Mouse (Mus musculus): ENCODE data around the gene Ccdc88c. TPM values are rescaled to one million over a fixed set of nuclear protein-coding genes. Genes with fewer than 3 reads are reported as not detected.
A peak's percentile ranks its signal among the peaks of the same experiment; 100 is the strongest.

Ccdc88c gene
- total RNA-seq, 2 experiments from 2014 or later = 26.7 to 40.1 TPM

- no peak for DNase-seq (ENCODE audit: extremely low spot score in 1 of 2, low spot score in 1 of 2)
Observed at GRCm38 (mm10) chr12:100937441-100938360, 91.2 kb downstream of the Ccdc88c start.

DNA sequence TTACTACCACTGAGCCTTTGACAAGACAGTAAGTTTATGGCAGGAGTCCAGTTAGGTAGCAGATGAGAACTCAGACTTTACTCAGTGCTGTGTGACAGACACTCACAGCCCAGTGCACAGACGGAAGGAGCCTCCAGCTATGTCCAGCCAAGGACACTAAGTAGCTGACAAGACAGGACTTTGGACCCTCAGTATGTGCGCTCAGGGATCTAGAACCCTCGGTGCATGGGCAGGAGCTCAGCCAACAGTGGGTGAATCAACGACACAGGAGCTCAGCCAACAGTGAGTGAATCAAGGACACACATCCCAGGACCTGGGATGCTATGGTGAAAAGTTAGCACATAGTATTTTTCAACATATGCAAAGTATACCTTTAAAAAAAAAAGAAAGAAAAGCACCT lies 92.1 kb downstream of the Ccdc88c start:
- no peak for DNase-seq (ENCODE audit: extremely low spot score in 1 of 2, low spot score in 1 of 2)

GRCm38 (mm10) chr12:100936116-100936515 lies 92.7 kb downstream of the Ccdc88c start:
- peak; percentile 82 to 91 for DNase-seq (ENCODE audit: extremely low spot score in 1 of 2, low spot score in 1 of 2)

DNA sequence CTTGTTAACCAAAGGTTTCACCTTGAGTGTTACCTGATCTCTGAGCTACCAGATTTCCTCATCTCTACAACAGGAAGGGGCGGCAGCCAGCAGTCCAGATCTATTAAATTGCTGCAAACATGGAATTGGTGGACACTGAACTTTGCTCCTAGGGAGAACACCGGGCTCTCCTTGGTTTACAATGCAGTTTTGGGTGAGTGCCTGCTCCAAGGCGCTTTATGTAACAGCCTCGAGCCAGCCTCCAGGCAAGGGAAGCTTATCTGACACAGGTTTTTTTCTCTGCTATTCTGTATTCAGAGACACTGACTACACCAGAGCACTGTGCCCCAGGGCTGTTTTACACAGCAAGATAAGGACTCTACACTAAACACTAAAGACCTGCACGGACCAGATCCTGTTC lies 94.1 kb downstream of the Ccdc88c start:
- no peak for DNase-seq (ENCODE audit: extremely low spot score in 1 of 2, low spot score in 1 of 2)

- DNase-seq (ENCODE audit: extremely low spot score in 1 of 2, low spot score in 1 of 2) = no peak
Observed at GRCm38 (mm10) chr12:100931653-100932052, 97.2 kb downstream of the Ccdc88c start.

- no peak for DNase-seq (ENCODE audit: extremely low spot score in 1 of 2, low spot score in 1 of 2)
Observed at GRCm38 (mm10) chr12:100928286-100928685, 100.6 kb downstream of the Ccdc88c start.

GRCm38 (mm10) chr12:100925644-100926619 lies 102.9 kb downstream of the Ccdc88c start:
- peak in 1 of 2 experiments; percentile 74 for DNase-seq (ENCODE audit: extremely low spot score in 1 of 2, low spot score in 1 of 2)

DNA sequence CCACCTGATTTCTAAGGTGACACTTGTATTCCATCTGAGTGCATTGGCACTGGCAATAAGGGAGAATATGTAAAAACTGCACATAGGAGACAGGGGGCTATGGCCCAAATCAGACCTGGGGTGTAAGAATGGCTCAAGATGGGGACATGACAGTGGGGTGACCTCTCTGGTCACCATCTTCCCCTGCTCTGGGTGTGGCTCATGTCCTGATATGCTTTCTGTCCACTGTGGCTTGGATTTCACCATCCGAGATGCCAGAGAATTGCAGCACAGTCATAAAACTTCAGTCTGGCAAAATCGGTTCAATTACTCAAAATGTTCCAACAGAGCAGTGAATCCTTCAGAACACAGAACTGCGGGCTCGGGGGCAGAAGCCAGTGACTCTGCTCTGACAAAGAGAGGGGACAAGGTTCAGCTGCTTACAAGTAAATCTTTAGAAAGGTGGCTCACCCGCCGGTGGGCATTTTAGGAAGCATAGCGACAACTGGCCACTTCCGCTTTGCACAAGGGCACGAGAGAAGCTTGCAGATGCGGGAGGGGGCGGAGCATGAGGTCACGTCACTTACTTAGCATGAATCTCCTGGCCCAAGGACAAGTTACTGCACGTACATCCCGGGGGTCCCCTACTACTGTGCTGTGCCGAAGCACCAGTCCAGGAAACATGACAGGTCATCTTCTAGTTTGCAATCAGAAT lies 104.1 kb downstream of the Ccdc88c start:
- DNase-seq (ENCODE audit: extremely low spot score in 1 of 2, low spot score in 1 of 2) = no peak

DNA sequence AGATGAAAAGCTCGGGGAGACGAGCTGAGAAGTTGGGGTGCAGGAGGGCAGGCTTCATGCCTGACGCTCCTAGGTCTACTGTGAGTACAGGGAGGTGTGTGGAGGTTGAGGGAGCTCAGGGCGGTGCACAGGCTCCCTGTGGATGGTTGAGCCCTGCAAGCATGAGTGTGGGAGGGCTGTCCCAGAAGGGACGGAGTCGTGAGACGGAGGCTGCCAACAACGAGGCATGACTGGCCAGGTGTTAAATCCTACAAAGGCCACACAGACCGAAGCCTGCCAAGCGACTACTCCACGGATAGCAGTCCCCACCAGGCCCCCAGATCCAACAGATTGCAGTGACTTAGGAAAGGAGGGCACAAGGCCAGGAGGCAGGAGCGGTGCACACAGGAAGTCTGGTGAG lies 118.1 kb downstream of the Ccdc88c start:
- no peak for DNase-seq (ENCODE audit: extremely low spot score in 1 of 2, low spot score in 1 of 2)

- no peak for DNase-seq (ENCODE audit: extremely low spot score in 1 of 2, low spot score in 1 of 2)
Observed at GRCm38 (mm10) chr12:100909765-100910164, 119.1 kb downstream of the Ccdc88c start.

- DNase-seq (ENCODE audit: extremely low spot score in 1 of 2, low spot score in 1 of 2) = no peak
Observed at GRCm38 (mm10) chr12:100908298-100909034, 120.4 kb downstream of the Ccdc88c start.

DNA sequence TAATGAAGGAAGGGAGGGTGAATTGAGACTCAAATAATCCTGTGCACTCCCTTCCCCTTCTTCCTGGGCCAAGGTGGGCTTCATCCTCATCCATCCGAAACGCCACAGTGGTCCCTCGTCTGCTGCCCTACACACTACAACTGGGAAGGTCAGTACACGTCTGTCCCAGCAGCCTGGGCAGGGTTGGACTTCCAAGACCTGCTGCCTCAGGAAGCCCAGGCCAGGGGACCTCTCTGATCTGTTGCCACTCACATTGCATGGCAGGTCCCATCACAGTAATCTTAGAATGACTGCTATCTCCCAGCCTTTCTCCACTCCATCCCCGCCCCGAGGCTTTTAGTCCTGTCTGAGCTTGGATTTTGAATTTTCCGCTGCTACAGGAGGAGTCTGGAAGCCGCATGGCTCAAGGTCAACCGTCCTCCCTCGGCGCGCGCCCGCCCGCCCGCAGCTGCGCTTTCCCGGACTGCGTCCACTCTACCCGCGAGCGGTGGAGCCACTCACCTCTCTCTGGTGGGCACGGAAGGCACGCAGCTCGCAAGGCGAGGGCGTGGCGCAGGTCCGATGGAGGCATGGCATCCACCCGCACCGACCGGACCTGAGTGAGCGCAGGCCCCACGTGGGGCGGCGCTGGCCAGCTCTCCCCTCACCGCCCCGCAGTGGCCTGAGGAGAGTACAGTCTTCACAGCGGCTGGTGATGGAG lies 121.1 kb downstream of the Ccdc88c start, which contains the start of gene Gpr68:
Gene Gpr68, minus strand, starts transcription at position 601 of the 700 bp plus-strand sequence.
- no peak for DNase-seq (ENCODE audit: extremely low spot score in 1 of 2, low spot score in 1 of 2)

DNA sequence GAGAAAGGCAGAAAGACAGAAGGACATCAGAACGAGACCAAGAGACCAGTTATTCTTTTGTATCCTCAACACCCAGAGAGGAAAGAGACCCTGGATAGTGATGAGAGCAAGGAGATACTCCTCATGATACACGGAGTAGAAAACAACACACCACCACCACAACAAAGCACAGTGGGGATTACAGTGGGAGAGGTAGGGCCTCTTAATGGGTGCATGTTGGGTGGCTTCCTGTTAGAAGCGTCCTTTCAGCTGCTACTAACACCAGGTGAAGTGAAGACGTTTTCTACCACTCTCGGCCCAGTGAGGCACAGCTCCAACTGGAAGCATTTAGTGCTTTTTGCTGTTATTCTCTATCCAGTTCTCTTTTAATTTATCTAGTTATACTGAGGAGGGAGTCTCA lies 122.0 kb downstream of the Ccdc88c start:
- DNase-seq (ENCODE audit: extremely low spot score in 1 of 2, low spot score in 1 of 2) = no peak

DNA sequence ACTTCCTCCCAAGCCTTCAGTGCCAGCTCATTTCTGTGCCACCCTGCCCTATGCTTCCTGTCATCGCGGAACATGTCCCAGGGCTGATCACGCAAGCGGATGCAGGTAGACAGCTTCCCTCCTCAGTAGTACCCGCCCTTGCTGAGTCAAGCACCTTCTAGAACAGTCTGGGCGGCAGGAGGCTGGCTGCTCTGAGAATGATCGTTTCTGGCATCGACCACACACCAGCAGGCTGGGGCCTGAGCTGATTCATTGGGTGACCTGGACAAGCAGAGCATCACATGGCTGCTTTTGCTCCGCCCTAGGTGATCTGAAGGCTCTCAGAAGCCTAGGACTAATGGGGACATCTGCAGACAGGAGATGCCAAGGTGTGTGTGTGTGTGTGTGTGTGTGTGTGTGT lies 125.1 kb downstream of the Ccdc88c start:
- no peak for DNase-seq (ENCODE audit: extremely low spot score in 1 of 2, low spot score in 1 of 2)

GRCm38 (mm10) chr12:100901386-100901785 lies 127.5 kb downstream of the Ccdc88c start:
- DNase-seq (ENCODE audit: extremely low spot score in 1 of 2, low spot score in 1 of 2) = no peak

DNA sequence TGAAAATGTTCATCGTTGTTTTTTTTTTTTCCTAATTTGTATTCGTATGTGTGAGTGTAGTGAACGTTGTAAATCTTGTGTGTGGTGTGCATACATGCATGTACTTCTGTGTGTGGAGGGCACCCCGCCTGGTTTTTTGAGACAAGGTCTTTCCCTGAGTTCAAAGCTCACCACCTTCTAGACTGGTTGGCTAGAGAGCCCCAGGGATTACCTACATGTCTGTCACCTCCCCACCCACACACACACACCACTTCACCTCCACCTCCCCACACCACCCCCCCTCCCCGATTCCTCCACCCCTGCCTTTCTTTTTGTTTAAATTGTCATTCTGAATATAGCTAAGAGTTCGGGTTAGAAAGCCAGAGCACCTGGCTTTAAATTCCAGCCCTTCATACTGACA lies 128.0 kb downstream of the Ccdc88c start:
- DNase-seq (ENCODE audit: extremely low spot score in 1 of 2, low spot score in 1 of 2) = no peak

- peak in 1 of 2 experiments; percentile 41 for DNase-seq (ENCODE audit: extremely low spot score in 1 of 2, low spot score in 1 of 2)
Observed at GRCm38 (mm10) chr12:100899111-100899640, 129.7 kb downstream of the Ccdc88c start.

- DNase-seq (ENCODE audit: extremely low spot score in 1 of 2, low spot score in 1 of 2) = no peak
Observed at GRCm38 (mm10) chr12:100897736-100898650, 130.9 kb downstream of the Ccdc88c start.
